Mouse (Mus musculus) left cerebral cortex, adult 8-10 months (tissue): ENCODE data around the gene Poc1a. TPM values are rescaled to one million over a fixed set of nuclear protein-coding genes. Genes with fewer than 3 reads are reported as not detected.

Source experiments
- DNase-seq, 2 experiments: peaks; one replicate each; pipeline ENCODE4 v3.0.0; 2022; ENCODE audit warnings: low spot score in 2 of 2
- total RNA-seq, 4 experiments: library from RNA; stranded (reverse); gene quantifications; 2 replicates each; pipeline ENCODE4 v1.2.4; 2022

Poc1a gene
- total RNA-seq: 10 to 100 TPM; 14.6 to 18.3 (median 16.7) TPM

GRCm38 (mm10) chr9:106280808-106281544 is at the start of gene Poc1a:
Gene Poc1a, plus strand, starts transcription at chr9:106281061.
- peak; percentile 92 to 94 for DNase-seq

- DNase-seq: no peak
These were observed 49.6 kb upstream of the Poc1a start for GRCm38 (mm10) chr9:106231220-106231619.

GRCm38 (mm10) chr9:106231816-106232215 is 49.0 kb upstream of the Poc1a start:
- no peak for DNase-seq

- DNase-seq: no peak
These were observed 47.9 kb upstream of the Poc1a start for GRCm38 (mm10) chr9:106232956-106233355.

- no peak for DNase-seq
These were observed 46.9 kb upstream of the Poc1a start for GRCm38 (mm10) chr9:106233953-106234352.

- no peak for DNase-seq
These were observed 45.5 kb upstream of the Poc1a start for GRCm38 (mm10) chr9:106235194-106235830.

- no peak for DNase-seq
These were observed 44.6 kb upstream of the Poc1a start for GRCm38 (mm10) chr9:106236156-106236817.

GRCm38 (mm10) chr9:106236818-106237211 is 44.0 kb upstream of the Poc1a start:
- DNase-seq: no peak

- no peak for DNase-seq
These were observed 43.5 kb upstream of the Poc1a start for GRCm38 (mm10) chr9:106237401-106237800.

GRCm38 (mm10) chr9:106237878-106238277 is 43.0 kb upstream of the Poc1a start:
- DNase-seq: no peak

GRCm38 (mm10) chr9:106241541-106242164 is 39.2 kb upstream of the Poc1a start:
- no peak for DNase-seq

GRCm38 (mm10) chr9:106242813-106243488 is 37.9 kb upstream of the Poc1a start:
- DNase-seq: no peak

GRCm38 (mm10) chr9:106249550-106249949 is 31.3 kb upstream of the Poc1a start:
- DNase-seq: no peak

GRCm38 (mm10) chr9:106250245-106250644 is 30.6 kb upstream of the Poc1a start:
- no peak for DNase-seq

- DNase-seq: no peak
These were observed 29.8 kb upstream of the Poc1a start for GRCm38 (mm10) chr9:106251066-106251465.

- DNase-seq: no peak
These were observed 26.9 kb upstream of the Poc1a start for GRCm38 (mm10) chr9:106254001-106254400.

GRCm38 (mm10) chr9:106258412-106258811 is 22.4 kb upstream of the Poc1a start:
- no peak for DNase-seq

- no peak for DNase-seq
These were observed 21.9 kb upstream of the Poc1a start for GRCm38 (mm10) chr9:106258990-106259389.

GRCm38 (mm10) chr9:106261058-106261457 is 19.8 kb upstream of the Poc1a start:
- no peak for DNase-seq

GRCm38 (mm10) chr9:106261491-106261890 is 19.4 kb upstream of the Poc1a start:
- no peak for DNase-seq

GRCm38 (mm10) chr9:106262075-106262474 is 18.8 kb upstream of the Poc1a start:
- DNase-seq: no peak
